Mouse (Mus musculus): ENCODE data around the gene Gm15448. TPM values are rescaled to one million over a fixed set of nuclear protein-coding genes. Genes with fewer than 3 reads are reported as not detected.
A peak's percentile ranks its signal among the peaks of the same experiment; 100 is the strongest.
"Not testable (repeated sequence)": the region's sequence is repeated elsewhere in the genome, so short reads cannot be mapped to it uniquely, and the experiment has no call there.

Gm15448 gene
- 36.3 and 41.7 TPM in 2 replicates for total RNA-seq (2017)

- peak; percentile 66 for ATAC-seq (ENCODE audit: extremely low read depth, insufficient number of reproducible peaks, low FRiP score, poor library complexity, severe bottlenecking)
These were observed at the start of gene Gm15448 for GRCm38 (mm10) chr7:3825599-3825998. Gm15448 (minus strand) TSS chr7:3825687.

DNA sequence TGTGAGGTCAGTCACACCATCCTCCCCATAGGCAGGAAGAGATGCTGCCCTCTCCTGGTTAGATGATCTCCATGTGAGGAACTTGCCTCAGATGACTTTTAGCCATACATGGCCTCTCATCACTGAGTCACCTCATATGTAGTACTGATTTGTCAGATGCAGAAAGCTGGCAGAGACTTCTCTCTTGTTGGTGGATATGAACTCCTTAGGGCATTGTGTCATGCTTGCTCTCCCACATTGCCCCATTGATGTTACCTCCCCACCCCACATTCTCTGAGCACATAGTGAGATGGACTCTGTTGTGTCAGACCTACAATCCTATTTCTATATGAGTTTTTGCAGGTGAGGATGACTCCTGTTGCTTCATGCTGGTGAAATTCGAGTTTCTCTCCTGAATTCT lies 49.5 kb upstream of the Gm15448 start:
- ATAC-seq (ENCODE audit: extremely low read depth, insufficient number of reproducible peaks, low FRiP score, poor library complexity, severe bottlenecking): 0 out of 2 replicates have a peak, but pooled peaks have one; percentile 44

DNA sequence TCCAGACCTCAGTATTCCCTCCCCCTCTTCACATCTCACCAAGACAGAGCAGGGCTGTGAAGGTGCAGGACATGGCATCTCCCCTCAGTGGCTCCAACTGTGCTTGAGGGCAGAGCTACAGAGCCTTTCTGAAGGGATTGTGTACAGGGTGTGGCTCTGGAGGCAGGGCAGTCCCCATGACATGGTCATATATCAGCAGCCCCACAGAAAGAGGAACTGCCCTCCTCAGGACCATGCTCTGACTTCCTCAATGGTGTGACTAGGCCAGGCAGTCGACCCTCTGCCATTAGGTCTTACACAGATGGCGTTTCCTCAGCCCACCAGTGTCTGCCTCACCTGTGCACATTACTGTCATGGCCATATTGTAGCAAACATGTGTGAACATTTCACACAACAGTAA lies 19.5 kb upstream of the Gm15448 start, which contains the start of gene Pira2:
Pira2 (minus strand) TSS at position 101 of the 400 bp plus-strand sequence.
- peak; percentile 30; the same call in 1 of the 2 replicates for ATAC-seq (ENCODE audit: extremely low read depth, insufficient number of reproducible peaks, low FRiP score, poor library complexity, severe bottlenecking)

DNA sequence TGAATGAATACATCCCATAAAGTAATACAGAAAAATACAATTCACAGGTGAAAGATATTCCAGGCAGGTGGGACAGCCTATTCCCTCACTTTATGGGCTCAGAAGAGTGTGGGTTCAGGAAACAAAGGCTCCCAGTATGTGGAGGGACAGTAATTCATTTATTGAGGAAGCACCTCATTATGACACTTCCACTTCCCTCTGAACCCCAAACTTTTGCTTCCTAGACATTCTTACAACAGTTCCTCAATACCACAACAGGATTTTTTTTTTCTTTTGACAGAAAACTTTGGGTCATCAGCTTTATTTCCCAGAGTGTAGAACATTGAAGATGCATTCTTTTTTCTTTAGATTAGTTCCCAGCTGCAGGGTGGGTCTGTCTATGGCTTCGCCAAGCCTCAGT lies 12.4 kb upstream of the Gm15448 start:
- not testable (repeated sequence) for ATAC-seq (ENCODE audit: extremely low read depth, insufficient number of reproducible peaks, low FRiP score, poor library complexity, severe bottlenecking)

DNA sequence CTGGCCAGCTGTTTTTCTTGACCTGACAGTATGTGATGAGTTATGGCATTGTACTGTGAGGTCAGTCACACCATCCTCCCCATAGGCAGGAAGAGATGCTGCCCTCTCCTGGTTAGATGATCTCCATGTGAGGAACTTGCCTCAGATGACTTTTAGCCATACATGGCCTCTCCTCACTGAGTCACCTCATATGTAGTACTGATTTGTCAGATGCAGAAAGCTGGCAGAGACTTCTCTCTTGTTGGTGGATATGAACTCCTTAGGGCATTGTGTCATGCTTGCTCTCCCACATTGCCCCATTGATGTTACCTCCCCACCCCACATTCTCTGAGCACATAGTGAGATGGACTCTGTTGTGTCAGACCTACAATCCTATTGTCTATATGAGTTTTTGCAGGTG lies 5.1 kb upstream of the Gm15448 start:
- peak; percentile 70 for ATAC-seq (ENCODE audit: extremely low read depth, insufficient number of reproducible peaks, low FRiP score, poor library complexity, severe bottlenecking)

DNA sequence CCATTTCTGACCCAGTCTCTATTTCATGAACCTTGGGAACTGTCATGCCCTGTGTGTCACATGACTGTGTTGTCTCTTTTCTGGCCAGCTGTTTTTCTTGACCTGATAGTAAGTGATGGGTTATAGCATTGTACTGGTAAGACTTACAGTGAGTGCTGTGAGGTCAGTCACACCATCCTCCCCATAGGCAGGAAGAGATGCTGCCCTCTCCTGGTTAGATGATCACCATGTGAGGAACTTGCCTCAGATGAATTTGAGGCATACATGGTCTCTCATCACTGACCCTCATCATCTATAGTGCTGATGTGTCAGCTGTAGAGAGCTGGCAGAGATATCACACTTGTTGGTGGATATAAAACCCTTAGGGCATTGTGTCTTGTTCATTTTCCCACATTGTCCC lies 13.6 kb downstream of the Gm15448 start:
- ATAC-seq (ENCODE audit: extremely low read depth, insufficient number of reproducible peaks, low FRiP score, poor library complexity, severe bottlenecking): not testable (repeated sequence)

- not testable (repeated sequence) for ATAC-seq (ENCODE audit: extremely low read depth, insufficient number of reproducible peaks, low FRiP score, poor library complexity, severe bottlenecking)
These were observed 22.6 kb downstream of the Gm15448 start for GRCm38 (mm10) chr7:3802935-3803334.

DNA sequence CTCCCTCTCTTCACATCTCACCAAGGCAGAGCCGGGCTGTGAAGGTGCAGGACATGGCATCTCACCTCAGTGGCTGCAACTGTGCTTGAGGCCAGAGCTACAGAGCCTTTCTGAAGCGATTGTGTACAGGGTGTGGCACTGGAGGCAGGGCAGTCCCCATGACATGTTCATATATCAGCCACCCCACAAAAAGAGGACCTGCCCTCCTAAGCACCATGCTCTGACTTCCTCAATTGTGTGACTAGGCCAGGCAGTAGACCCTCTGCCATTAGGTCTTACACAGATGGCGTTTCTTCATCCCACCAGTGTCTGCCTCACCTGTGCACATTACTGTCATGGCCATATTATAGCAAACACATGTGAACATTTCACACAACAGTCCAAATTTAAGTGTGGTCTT lies 25.5 kb downstream of the Gm15448 start:
- peak; percentile 61 for ATAC-seq (ENCODE audit: extremely low read depth, insufficient number of reproducible peaks, low FRiP score, poor library complexity, severe bottlenecking)

GRCm38 (mm10) chr7:3796286-3796685 lies 29.2 kb downstream of the Gm15448 start:
- not testable (repeated sequence) for ATAC-seq (ENCODE audit: extremely low read depth, insufficient number of reproducible peaks, low FRiP score, poor library complexity, severe bottlenecking)

Other genes with a start within 250 kb of the Gm15448 start
- not detected in 2 replicates for gene Oscar, start 209.5 kb downstream of the Gm15448 start, total RNA-seq (2017)
- gene Ndufa3, start 208.3 kb downstream of the Gm15448 start, total RNA-seq (2017): 171 TPM in 2 replicates
- gene Tfpt, start 195.8 kb downstream of the Gm15448 start, total RNA-seq (2017): 28.5 and 53.9 TPM in 2 replicates
- 34.4 and 49.0 TPM in 2 replicates for gene Prpf31, start 195.7 kb downstream of the Gm15448 start, total RNA-seq (2017)
- 55.9 TPM in 2 replicates for gene Cnot3, start 180.4 kb downstream of the Gm15448 start, total RNA-seq (2017)
- 11.9 and 12.8 TPM in 2 replicates for gene Leng1, start 159.8 kb downstream of the Gm15448 start, total RNA-seq (2017)
- 51.9 and 60.2 TPM in 2 replicates for gene Tmc4, start 148.1 kb downstream of the Gm15448 start, total RNA-seq (2017)
- gene Tsen34, start 132.8 kb downstream of the Gm15448 start, total RNA-seq (2017): 26.4 and 26.5 TPM in 2 replicates
- 87.5 and 100 TPM in 2 replicates for gene Mboat7, start 132.2 kb downstream of the Gm15448 start, total RNA-seq (2017)
- 1,508 and 1,604 TPM in 2 replicates for gene Rps9, start 121.7 kb downstream of the Gm15448 start, total RNA-seq (2017)
- 406 and 418 TPM in 2 replicates for gene Pirb, start 105.3 kb downstream of the Gm15448 start, total RNA-seq (2017)
- gene Pira2, start 19.4 kb upstream of the Gm15448 start, total RNA-seq (2017): 85.7 and 94.4 TPM in 2 replicates
- 94.9 and 100 TPM in 2 replicates for gene Gm14548, start 72.4 kb upstream of the Gm15448 start, total RNA-seq (2017)
- 145 and 154 TPM in 2 replicates for gene Lilra6, start 89.8 kb upstream of the Gm15448 start, total RNA-seq (2017)
- gene Lair1, start 237.5 kb upstream of the Gm15448 start, total RNA-seq (2017): 22.3 and 23.0 TPM in 2 replicates

Data from neutrophil, adult 5-6 weeks (primary cell).